Mouse (Mus musculus): ENCODE data around the gene Crebrf. TPM values are rescaled to one million over a fixed set of nuclear protein-coding genes. Genes with fewer than 3 reads are reported as not detected.

Crebrf gene
- polyA plus RNA-seq, 1 experiment from 2014 or later: 5.9 TPM

- no peak overlapping the region for H3K9ac ChIP-seq (ENCODE audit: low read length)
- H3K4me1 ChIP-seq (ENCODE audit: control insufficient read depth, insufficient read depth, low read length): peaks cover 35% of the 10 kb centered on the region
- ATAC-seq (replicated peaks; ENCODE audit: extremely low read depth, insufficient read depth, low FRiP score): peak; percentile 73
- WGBS: 54% methylated on average over 10 of the region's 10 CpGs
- no peaks in the 10 kb centered on the region for H3K27me3 ChIP-seq (ENCODE audit: control insufficient read depth, insufficient read depth, low read length)
- no peak overlapping the region for H3K4me3 ChIP-seq (ENCODE audit: low read length)
- H3K27ac ChIP-seq (ENCODE audit: low read length): peak overlapping the region; percentile 26
- no peaks in the 10 kb centered on the region for H3K9me3 ChIP-seq (replicated peaks; ENCODE audit: control insufficient read depth, low read length)
- H3K4me2 ChIP-seq (ENCODE audit: low read depth, low read length): no peak overlapping the region
- peaks cover 24% of the 10 kb centered on the region for H3K36me3 ChIP-seq (ENCODE audit: control insufficient read depth, insufficient read depth)
Observed at GRCm38 (mm10) chr17:26699819-26700616, 15.4 kb upstream of the Crebrf start.

GRCm38 (mm10) chr17:26701565-26701964 is 13.9 kb upstream of the Crebrf start:
- no peaks in the 10 kb centered on the region for H3K9me3 ChIP-seq (replicated peaks; ENCODE audit: control insufficient read depth, low read length)
- no peak overlapping the region for H3K4me3 ChIP-seq (ENCODE audit: low read length)
- H3K36me3 ChIP-seq (ENCODE audit: control insufficient read depth, insufficient read depth): peaks cover 19% of the 10 kb centered on the region
- H3K4me1 ChIP-seq (ENCODE audit: control insufficient read depth, insufficient read depth, low read length): peaks cover 42% of the 10 kb centered on the region
- peak overlapping the region; percentile 54 for H3K9ac ChIP-seq (ENCODE audit: low read length)
- no peaks in the 10 kb centered on the region for H3K27me3 ChIP-seq (ENCODE audit: control insufficient read depth, insufficient read depth, low read length)
- ATAC-seq (replicated peaks; ENCODE audit: extremely low read depth, insufficient read depth, low FRiP score): no peak
- WGBS: 53% methylated on average over 13 of the region's 13 CpGs
- peak overlapping the region; percentile 48 for H3K27ac ChIP-seq (ENCODE audit: low read length)
- no peak overlapping the region for H3K4me2 ChIP-seq (ENCODE audit: low read depth, low read length)

- Histone ChIP-seq H3K4me2 (ENCODE audit: low read depth, low read length) (no peak overlapping the region), H3K27ac (ENCODE audit: low read length) (no peak overlapping the region), H3K36me3 (ENCODE audit: control insufficient read depth, insufficient read depth) (peaks cover 14% of the 10 kb centered on the region), H3K27me3 (ENCODE audit: control insufficient read depth, insufficient read depth, low read length) (no peaks in the 10 kb centered on the region), H3K9me3 (replicated peaks; ENCODE audit: control insufficient read depth, low read length) (no peaks in the 10 kb centered on the region), H3K4me1 (ENCODE audit: control insufficient read depth, insufficient read depth, low read length) (peaks cover 42% of the 10 kb centered on the region), H3K4me3 (ENCODE audit: low read length) (no peak overlapping the region), H3K9ac (ENCODE audit: low read length) (no peak overlapping the region)
- ATAC-seq (replicated peaks; ENCODE audit: extremely low read depth, insufficient read depth, low FRiP score): no peak
- WGBS: 81% methylated on average over 4 of the region's 4 CpGs
Observed at GRCm38 (mm10) chr17:26702621-26703020, 12.8 kb upstream of the Crebrf start.

GRCm38 (mm10) chr17:26703671-26704070 is 11.8 kb upstream of the Crebrf start:
- Histone ChIP-seq H3K27me3 (ENCODE audit: control insufficient read depth, insufficient read depth, low read length) (no peaks in the 10 kb centered on the region), H3K4me1 (ENCODE audit: control insufficient read depth, insufficient read depth, low read length) (peaks cover 39% of the 10 kb centered on the region), H3K9me3 (replicated peaks; ENCODE audit: control insufficient read depth, low read length) (no peaks in the 10 kb centered on the region), H3K9ac (ENCODE audit: low read length) (no peak overlapping the region), H3K36me3 (ENCODE audit: control insufficient read depth, insufficient read depth) (peaks cover 7% of the 10 kb centered on the region; the same call in 1 of the 2 replicates), H3K27ac (ENCODE audit: low read length) (no peak overlapping the region), H3K4me3 (ENCODE audit: low read length) (no peak overlapping the region), H3K4me2 (ENCODE audit: low read depth, low read length) (no peak overlapping the region)
- ATAC-seq (replicated peaks; ENCODE audit: extremely low read depth, insufficient read depth, low FRiP score): no peak
- 79% methylated on average over 4 of the region's 4 CpGs for WGBS

- no peak for ATAC-seq (replicated peaks; ENCODE audit: extremely low read depth, insufficient read depth, low FRiP score)
Observed at GRCm38 (mm10) chr17:26705463-26706359, 9.7 kb upstream of the Crebrf start.

GRCm38 (mm10) chr17:26707066-26707465 is 8.4 kb upstream of the Crebrf start:
- H3K9ac ChIP-seq (ENCODE audit: low read length): no peak overlapping the region
- ATAC-seq (replicated peaks; ENCODE audit: extremely low read depth, insufficient read depth, low FRiP score): no peak
- no peaks in the 10 kb centered on the region for H3K9me3 ChIP-seq (replicated peaks; ENCODE audit: control insufficient read depth, low read length)
- H3K27ac ChIP-seq (ENCODE audit: low read length): no peak overlapping the region
- peaks cover 28% of the 10 kb centered on the region for H3K4me1 ChIP-seq (ENCODE audit: control insufficient read depth, insufficient read depth, low read length)
- no peak overlapping the region for H3K4me3 ChIP-seq (ENCODE audit: low read length)
- H3K4me2 ChIP-seq (ENCODE audit: low read depth, low read length): no peak overlapping the region
- H3K27me3 ChIP-seq (ENCODE audit: control insufficient read depth, insufficient read depth, low read length): no peaks in the 10 kb centered on the region
- peaks cover 3% of the 10 kb centered on the region; the same call in 1 of the 2 replicates for H3K36me3 ChIP-seq (ENCODE audit: control insufficient read depth, insufficient read depth)
- 52% methylated on average over 7 of the region's 7 CpGs for WGBS

More at GRCm38 (mm10) chr17:26705463-26706359, 9.7 kb upstream of the Crebrf start:
- Histone ChIP-seq H3K27ac (ENCODE audit: low read length) (peak overlapping the region; percentile 68), H3K4me1 (ENCODE audit: control insufficient read depth, insufficient read depth, low read length) (peaks cover 38% of the 10 kb centered on the region), H3K4me2 (ENCODE audit: low read depth, low read length) (no peak overlapping the region), H3K36me3 (ENCODE audit: control insufficient read depth, insufficient read depth) (peaks cover 3% of the 10 kb centered on the region; the same call in 1 of the 2 replicates), H3K27me3 (ENCODE audit: control insufficient read depth, insufficient read depth, low read length) (no peaks in the 10 kb centered on the region), H3K9me3 (replicated peaks; ENCODE audit: control insufficient read depth, low read length) (no peaks in the 10 kb centered on the region), H3K9ac (ENCODE audit: low read length) (no peak overlapping the region), H3K4me3 (ENCODE audit: low read length) (no peak overlapping the region)
- WGBS: 39% methylated on average over 11 of the region's 11 CpGs

GRCm38 (mm10) chr17:26708499-26708898 is 7.0 kb upstream of the Crebrf start:
- H3K4me3 ChIP-seq (ENCODE audit: low read length): no peak overlapping the region
- ATAC-seq (replicated peaks; ENCODE audit: extremely low read depth, insufficient read depth, low FRiP score): no peak
- no peaks in the 10 kb centered on the region for H3K9me3 ChIP-seq (replicated peaks; ENCODE audit: control insufficient read depth, low read length)

GRCm38 (mm10) chr17:26708993-26709590 is 6.4 kb upstream of the Crebrf start:
- Histone ChIP-seq H3K36me3 (ENCODE audit: control insufficient read depth, insufficient read depth) (peaks cover 3% of the 10 kb centered on the region; the same call in 1 of the 2 replicates), H3K9ac (ENCODE audit: low read length) (no peak overlapping the region), H3K4me2 (ENCODE audit: low read depth, low read length) (no peak overlapping the region), H3K27ac (ENCODE audit: low read length) (no peak overlapping the region), H3K27me3 (ENCODE audit: control insufficient read depth, insufficient read depth, low read length) (no peaks in the 10 kb centered on the region), H3K4me3 (ENCODE audit: low read length) (no peak overlapping the region), H3K9me3 (replicated peaks; ENCODE audit: control insufficient read depth, low read length) (no peaks in the 10 kb centered on the region), H3K4me1 (ENCODE audit: control insufficient read depth, insufficient read depth, low read length) (peaks cover 19% of the 10 kb centered on the region)
- WGBS: 41% methylated on average over 9 of the region's 9 CpGs
- no peak for ATAC-seq (replicated peaks; ENCODE audit: extremely low read depth, insufficient read depth, low FRiP score)

More at GRCm38 (mm10) chr17:26708499-26708898, 7.0 kb upstream of the Crebrf start:
- Histone ChIP-seq H3K9ac (ENCODE audit: low read length) (no peak overlapping the region), H3K27ac (ENCODE audit: low read length) (no peak overlapping the region), H3K36me3 (ENCODE audit: control insufficient read depth, insufficient read depth) (peaks cover 3% of the 10 kb centered on the region; the same call in 1 of the 2 replicates), H3K4me1 (ENCODE audit: control insufficient read depth, insufficient read depth, low read length) (peaks cover 19% of the 10 kb centered on the region), H3K4me2 (ENCODE audit: low read depth, low read length) (no peak overlapping the region), H3K27me3 (ENCODE audit: control insufficient read depth, insufficient read depth, low read length) (no peaks in the 10 kb centered on the region)
